Comparison of ENCODE assay signal across 19 mouse cellular contexts in genomic region chr4:83144781-83145517, GRCm38 (mm10).
DNase-seq lines count a peak whose midpoint lies in the region; ATAC-seq and TF ChIP-seq lines count a peak whose summit lies in the region.
"Had no signal": no experiment of that assay in that cellular context is flagged by ENCODE, and none has a peak within 500 bp of the region (broad histone marks: within the 10 kb centered on the region; RNA-seq: fewer than 3 reads in every experiment).

No protein-coding gene starts in this region.

- H3K4me1 ChIP-seq in intestine, embryonic 14.5 days (replicated peaks; ENCODE audit: control insufficient read depth, insufficient read depth, low read length), result peaks cover 18% of the 10 kb centered on the region
- 0 out of 2 replicates have a peak, but pooled peaks cover 4% of the 10 kb centered on the region for H3K4me1 ChIP-seq in intestine, embryonic 15.5 days (replicated peaks)
- peaks cover 5% of the 10 kb centered on the region; the same call in 1 of the 2 replicates for H3K4me1 ChIP-seq in lung, embryonic 14.5 days (ENCODE audit: insufficient read depth)
- H3K4me1 ChIP-seq in embryonic facial prominence, embryonic 14.5 days (ENCODE audit: control insufficient read depth, insufficient read depth, low read length), result peaks cover 7% of the 10 kb centered on the region; the same call in 1 of the 2 replicates
- H3K4me1 ChIP-seq: hindbrain, embryonic 15.5 days; limb, embryonic 15.5 days; neural tube, embryonic 15.5 days had no signal

- peak overlapping the region; percentile 78 for H3K27ac ChIP-seq in intestine, embryonic 14.5 days (ENCODE audit: low read depth)
- H3K27ac ChIP-seq in intestine, embryonic 15.5 days, result no peak overlapping the region
- H3K27ac ChIP-seq in lung, embryonic 14.5 days (ENCODE audit: low read depth), result peak overlapping the region; percentile 75
- H3K27ac ChIP-seq in embryonic facial prominence, embryonic 14.5 days (replicated peaks; ENCODE audit: low read depth, low read length), result no peak overlapping the region; the same call in 1 of the 2 replicates
- H3K27ac ChIP-seq: hindbrain, embryonic 15.5 days; limb, embryonic 15.5 days; midbrain, embryonic 10.5 days; neural tube, embryonic 15.5 days had no signal

- H3K36me3 ChIP-seq in intestine, embryonic 14.5 days (ENCODE audit: control insufficient read depth, insufficient read depth, low read length), result no peaks in the 10 kb centered on the region
- no peaks in the 10 kb centered on the region for H3K36me3 ChIP-seq in intestine, embryonic 15.5 days
- no peaks in the 10 kb centered on the region for H3K36me3 ChIP-seq in lung, embryonic 14.5 days (ENCODE audit: insufficient read depth)
- no peaks in the 10 kb centered on the region for H3K36me3 ChIP-seq in embryonic facial prominence, embryonic 14.5 days (ENCODE audit: control insufficient read depth, insufficient read depth, low read length)
- H3K36me3 ChIP-seq: hindbrain, embryonic 15.5 days; limb, embryonic 15.5 days; midbrain, embryonic 10.5 days; neural tube, embryonic 15.5 days had no signal

- no peaks in the 10 kb centered on the region for H3K9me3 ChIP-seq in intestine, embryonic 14.5 days (ENCODE audit: control insufficient read depth, low read length)
- H3K9me3 ChIP-seq in intestine, embryonic 15.5 days, result no peaks in the 10 kb centered on the region
- H3K9me3 ChIP-seq in lung, embryonic 14.5 days (ENCODE audit: low read depth, low read length), result no peaks in the 10 kb centered on the region
- no peaks in the 10 kb centered on the region for H3K9me3 ChIP-seq in embryonic facial prominence, embryonic 14.5 days (ENCODE audit: control insufficient read depth, low read length)
- H3K9me3 ChIP-seq: hindbrain, embryonic 15.5 days; limb, embryonic 15.5 days; midbrain, embryonic 10.5 days; neural tube, embryonic 15.5 days had no signal

- 36% methylated on average over 11 of the region's 11 CpGs for WGBS in intestine, embryonic 14.5 days
- WGBS in intestine, embryonic 15.5 days, result 48% methylated on average over 11 of the region's 11 CpGs
- WGBS in lung, embryonic 14.5 days, result 29% methylated on average over 11 of the region's 11 CpGs
- 41% methylated on average over 11 of the region's 11 CpGs for WGBS in embryonic facial prominence, embryonic 14.5 days

- H3K9ac ChIP-seq in intestine, embryonic 14.5 days (ENCODE audit: low read length), result no peak overlapping the region
- H3K9ac ChIP-seq in intestine, embryonic 15.5 days, result no peak overlapping the region
- no peak overlapping the region for H3K9ac ChIP-seq in lung, embryonic 14.5 days
- no peak overlapping the region for H3K9ac ChIP-seq in embryonic facial prominence, embryonic 14.5 days (ENCODE audit: low read depth, low read length)
- H3K9ac ChIP-seq: hindbrain, embryonic 15.5 days; limb, embryonic 15.5 days; neural tube, embryonic 15.5 days had no signal

- POLR2A ChIA-PET in Patski (lab: Charles Lee), result no interaction called here

- no peak overlapping the region for H3K4me3 ChIP-seq in intestine, embryonic 14.5 days (ENCODE audit: low read depth, low read length)
- H3K4me3 ChIP-seq in intestine, embryonic 15.5 days (replicated peaks), result no peak overlapping the region
- H3K4me3 ChIP-seq in lung, embryonic 14.5 days (ENCODE audit: low read depth, low read length), result no peak overlapping the region
- no peak overlapping the region for H3K4me3 ChIP-seq in embryonic facial prominence, embryonic 14.5 days (ENCODE audit: low read depth, low read length)
- H3K4me3 ChIP-seq: hindbrain, embryonic 15.5 days; limb, embryonic 15.5 days; midbrain, embryonic 10.5 days; myocyte; neural tube, embryonic 15.5 days had no signal

- peak; percentile 25 for TF ChIP-seq CTCF in lung, embryonic 14.5 days (IDR thresholded peaks at IDR 0.05; ENCODE audit: low read depth)
- TF ChIP-seq CTCF in Patski (IDR thresholded peaks at IDR 0.05), result no peak

- in situ Hi-C loops in Patski (cut with MboI; ENCODE audit: low pct_unique_long_range_greater_than_20kb), result loop anchor here (5.0 kb wide), 1 partner anchor 37 kb away; no protein-coding TSS in a partner anchor

- no peaks in the 10 kb centered on the region for H3K27me3 ChIP-seq in intestine, embryonic 14.5 days (replicated peaks; ENCODE audit: control insufficient read depth, insufficient read depth, low read length)
- H3K27me3 ChIP-seq in intestine, embryonic 15.5 days (replicated peaks), result no peaks in the 10 kb centered on the region
- H3K27me3 ChIP-seq in lung, embryonic 14.5 days (ENCODE audit: insufficient read depth, low read length), result no peaks in the 10 kb centered on the region
- H3K27me3 ChIP-seq in Patski, result no peaks in the 10 kb centered on the region
- H3K27me3 ChIP-seq in embryonic facial prominence, embryonic 14.5 days (replicated peaks; ENCODE audit: control insufficient read depth, insufficient read depth, low read length), result no peaks in the 10 kb centered on the region
- H3K27me3 ChIP-seq: hindbrain, embryonic 15.5 days; limb, embryonic 15.5 days; neural tube, embryonic 15.5 days had no signal

- H3K4me2 ChIP-seq in intestine, embryonic 14.5 days (ENCODE audit: low read length), result no peak overlapping the region
- H3K4me2 ChIP-seq in intestine, embryonic 15.5 days (replicated peaks), result no peak overlapping the region
- H3K4me2 ChIP-seq in lung, embryonic 14.5 days, result no peak overlapping the region
- H3K4me2 ChIP-seq in embryonic facial prominence, embryonic 14.5 days (ENCODE audit: low read depth, low read length), result no peak overlapping the region
- H3K4me2 ChIP-seq: heart, embryonic 11.5 days; hindbrain, embryonic 15.5 days; limb, embryonic 15.5 days; neural tube, embryonic 15.5 days had no signal

- CTCF ChIA-PET in Patski (lab: Charles Lee), result no interaction called here

- no peak for ATAC-seq in intestine, embryonic 14.5 days (replicated peaks; ENCODE audit: low FRiP score, low TSS enrichment, low read depth)
- ATAC-seq in intestine, embryonic 15.5 days, result no peak
- no peak; the same call in 1 of the 2 replicates for ATAC-seq in lung, embryonic 14.5 days (ENCODE audit: insufficient read depth)
- peak; percentile 54 for ATAC-seq in Patski
- no peak for ATAC-seq in embryonic facial prominence, embryonic 14.5 days (ENCODE audit: low read depth)
- ATAC-seq: forebrain, embryonic 16.5 days had no signal

- DNase-seq in intestine, embryonic 14.5 days (ENCODE audit: low spot score), result no peak
- peak; percentile 78 for DNase-seq in lung, embryonic 14.5 days
- no peak for DNase-seq in lung, adult 18-20 months
- no peak for DNase-seq in Patski (ENCODE audit: low read depth, low spot score)
- peak; percentile 47 for DNase-seq in embryonic facial prominence, embryonic 14.5 days (ENCODE audit: low spot score)
- no peak for DNase-seq in thymus, adult 18-20 months
- no peak for DNase-seq in cerebellum, adult 11-12 months
- DNase-seq: cerebellum, postnatal 10 days; heart, postnatal 36 days; layer of hippocampus, postnatal 36 days; right cerebral cortex, postnatal 25 days had no signal

Comparison
In these comparisons a context has a peak if more than half of its experiments do, and no peak if none do; other contexts are left out.
1. DNase-seq: peak in lung, embryonic 14.5 days (single experiment) and embryonic facial prominence, embryonic 14.5 days (single experiment); none in intestine, embryonic 14.5 days (single experiment), lung, adult 18-20 months (0 of 2), Patski (single experiment), thymus, adult 18-20 months (0 of 2) and cerebellum, adult 11-12 months (single experiment).
2. H3K27ac ChIP-seq: peak in intestine, embryonic 14.5 days (single experiment) and lung, embryonic 14.5 days (single experiment); none in intestine, embryonic 15.5 days (single experiment) and embryonic facial prominence, embryonic 14.5 days (single experiment).